Comparison of ENCODE assay signal across 15 mouse cellular contexts in the genomic region with DNA sequence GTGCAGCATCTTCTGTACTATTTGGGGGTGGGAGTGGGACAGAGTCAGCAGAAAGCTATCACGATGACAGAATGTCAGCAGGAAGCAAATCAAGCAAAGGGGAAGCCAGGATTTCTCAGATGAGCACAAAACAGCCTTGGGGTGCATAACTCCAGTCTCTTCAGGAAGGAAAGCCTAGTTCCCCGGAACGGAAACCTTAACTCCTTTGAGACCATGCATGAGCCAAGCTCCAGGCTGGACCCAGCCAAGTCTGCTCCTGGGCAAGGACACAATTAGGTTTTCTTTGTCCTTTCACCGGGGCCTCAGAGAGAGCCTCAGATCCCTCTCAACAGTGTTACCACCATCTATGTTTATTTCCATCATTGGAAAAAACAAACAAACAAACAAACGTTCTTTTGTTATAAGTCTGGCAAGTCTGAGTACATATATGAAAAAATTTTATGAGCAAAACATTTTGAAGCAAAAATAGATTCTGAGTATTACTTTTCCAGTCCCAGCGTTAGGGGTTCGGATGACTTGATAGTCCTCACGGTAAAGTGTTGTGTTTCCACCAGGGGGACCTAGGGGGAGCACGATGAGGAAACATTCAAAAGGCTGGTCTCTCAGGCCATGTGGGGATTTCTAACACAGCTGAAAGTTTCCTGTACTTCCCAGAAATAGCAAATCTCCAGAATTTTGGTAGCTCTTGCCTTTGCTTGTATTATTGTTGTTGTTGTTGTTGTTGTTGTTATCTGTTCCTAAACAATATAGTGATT. TPM values are rescaled to one million over a fixed set of nuclear protein-coding genes. Genes with fewer than 3 reads are reported as not detected.
A peak's percentile ranks its signal among the peaks of the same experiment; 100 is the strongest.
DNase-seq lines count a peak whose midpoint lies in the region; ATAC-seq and TF ChIP-seq lines count a peak whose summit lies in the region.
"Had no signal": no experiment of that assay in that cellular context is flagged by ENCODE, and none has a peak within 500 bp of the region (broad histone marks: within the 10 kb centered on the region; RNA-seq: fewer than 3 reads in every experiment).

No protein-coding gene starts in this region.

- no peaks in the 10 kb centered on the region for H3K79me2 ChIP-seq in CH12.LX (replicated peaks; ENCODE audit: control insufficient read depth, extremely low read depth, insufficient read depth, poor library complexity, severe bottlenecking)

- no peak overlapping the region for H3K9ac ChIP-seq in kidney, embryonic 16.5 days (replicated peaks; ENCODE audit: low read length)
- no peak overlapping the region for H3K9ac ChIP-seq in CH12.LX (ENCODE audit: insufficient read depth, low read depth)
- H3K9ac ChIP-seq: embryonic facial prominence, embryonic 15.5 days had no signal

- no peaks in the 10 kb centered on the region for H3K36me3 ChIP-seq in kidney, embryonic 16.5 days (ENCODE audit: insufficient read depth, low read length)
- H3K36me3 ChIP-seq in CH12.LX (replicated peaks in 1 of 2; ENCODE audit: control insufficient read depth in 1 of 2, insufficient read depth in 1 of 2, low read length in 1 of 2), result no peaks in the 10 kb centered on the region
- H3K36me3 ChIP-seq: embryonic facial prominence, embryonic 15.5 days had no signal

- no peaks in the 10 kb centered on the region for H3K4me1 ChIP-seq in kidney, embryonic 16.5 days (ENCODE audit: insufficient read depth, low read length)
- H3K4me1 ChIP-seq in CH12.LX (ENCODE audit: control insufficient read depth in 1 of 2, insufficient read depth in 2 of 2), result no peaks in the 10 kb centered on the region
- H3K4me1 ChIP-seq: embryonic facial prominence, embryonic 15.5 days had no signal

- H3K27ac ChIP-seq in kidney, embryonic 16.5 days (ENCODE audit: low read length), result no peak overlapping the region
- no peak overlapping the region for H3K27ac ChIP-seq in CH12.LX (ENCODE audit: insufficient read depth, low read depth)
- H3K27ac ChIP-seq: embryonic facial prominence, embryonic 15.5 days had no signal

- DNase-seq in cerebellum, postnatal 14 days, result peak; percentile 18 to 40
- no peak for DNase-seq in cerebellum, adult 8-10 months
- DNase-seq in kidney, adult 8-10 months, result peak; percentile 14 to 22
- DNase-seq in CH12.LX (ENCODE audit: extremely low read depth), result peak; percentile 15
- DNase-seq in heart, postnatal 10 days, result peak; percentile 48 to 60
- no peak for DNase-seq in right cerebral cortex, postnatal 14 days
- DNase-seq in layer of hippocampus, adult 8-10 months (ENCODE audit: low spot score in 2 of 2), result no peak
- DNase-seq: lung, postnatal 36 days; right cerebral cortex, postnatal 4 days; thymus, adult 2 months had no signal

- no peaks in the 10 kb centered on the region for H3K27me3 ChIP-seq in kidney, embryonic 16.5 days (ENCODE audit: insufficient read depth, low read length)
- H3K27me3 ChIP-seq in CH12.LX (replicated peaks), result no peaks in the 10 kb centered on the region
- H3K27me3 ChIP-seq: embryonic facial prominence, embryonic 15.5 days had no signal

- ATAC-seq in kidney, embryonic 16.5 days (ENCODE audit: low FRiP score, low TSS enrichment), result no peak
- ATAC-seq: CD4-positive, CD25-positive, alpha-beta regulatory T cell, adult 4 months had no signal

- peak; percentile 5; the same call in 1 of the 2 replicates for TF ChIP-seq RAD21 in CH12.LX (IDR thresholded peaks at IDR 0.05; ENCODE audit: low read depth, low read length)

- no peak for TF ChIP-seq EP300 in CH12.LX (IDR thresholded peaks at IDR 0.05; ENCODE audit: low read length)

- no peak overlapping the region for H3K4me3 ChIP-seq in kidney, embryonic 16.5 days (ENCODE audit: low read length)
- H3K4me3 ChIP-seq in CH12.LX (replicated peaks in 1 of 3; ENCODE audit: low read depth in 2 of 3, low read length in 2 of 3, poor library complexity in 1 of 3), result no peak overlapping the region
- H3K4me3 ChIP-seq: embryonic facial prominence, embryonic 15.5 days had no signal

- intact Hi-C loops in heart, postnatal 10 days (cut with DNase I), result no loop called here

- no peak overlapping the region for H3K4me2 ChIP-seq in kidney, embryonic 16.5 days (replicated peaks; ENCODE audit: low read depth, low read length)
- no peak overlapping the region for H3K4me2 ChIP-seq in CH12.LX (ENCODE audit: insufficient read depth, low read depth, poor library complexity, severe bottlenecking)
- H3K4me2 ChIP-seq: embryonic facial prominence, embryonic 15.5 days had no signal

- dilution Hi-C loops in CH12.LX (cut with MboI; ENCODE audit: extremely low pct_ligation_motif_present, extremely low pct_unique_long_range_greater_than_20kb, low sequenced_read_pairs), result no loop called here

- in situ Hi-C loops in CH12.LX (cut with MboI; ENCODE audit: low pct_ligation_motif_present, low pct_unique_long_range_greater_than_20kb, low sequenced_read_pairs), result no loop called here

- peak in 1 of 2 experiments; percentile 57; a peak in 2 of 4 replicates for TF ChIP-seq CTCF in CH12.LX (conservative IDR thresholded peaks at IDR 0.05 in 1 of 2, IDR thresholded peaks at IDR 0.05 in 1 of 2; ENCODE audit: low read depth in 2 of 2, low read length in 2 of 2)

- 45% methylated on average over 9 of the region's 9 CpGs for WGBS in kidney, embryonic 16.5 days

- H3K9me3 ChIP-seq in kidney, embryonic 16.5 days (ENCODE audit: low read length), result no peaks in the 10 kb centered on the region
- H3K9me3 ChIP-seq in CH12.LX (replicated peaks; ENCODE audit: low read length), result no peaks in the 10 kb centered on the region
- H3K9me3 ChIP-seq: embryonic facial prominence, embryonic 15.5 days had no signal

- TF ChIP-seq POLR2A in CH12.LX (IDR thresholded peaks at IDR 0.05; ENCODE audit: low read depth, low read length), result no peak

TF ChIP-seq in CH12.LX, 34 proteins besides CTCF, POLR2A, EP300 and RAD21:
- no peak for TF ChIP-seq MAX (IDR thresholded peaks at IDR 0.05; ENCODE audit: low read length)
- TF ChIP-seq MEF2A (IDR thresholded peaks at IDR 0.05; ENCODE audit: borderline replicate concordance, low read depth, low read length), result no peak
- TF ChIP-seq SMC3 (IDR thresholded peaks at IDR 0.05; ENCODE audit: low read depth, low read length), result peak; percentile 27

RNA-seq across cellular contexts. Expression of a gene that starts 31.2 kb away (rescaled TPM):
- not detected in 2 replicates for polyA plus RNA-seq in kidney, embryonic 16.5 days (2015; fragmentation: Nextera tagmentation; extraction: Ambion mirVana)
- total RNA-seq in CH12.LX (2012; rRNA removed) (not detected in 2 replicates), CH12.LX (2014; rRNA removed) (not detected in 2 replicates)
- not detected in 2 replicates for polyA plus RNA-seq in CH12.LX (2012; ENCODE audit: insufficient read length, low read depth)
- total RNA-seq in heart, postnatal 10 days (2021), result not detected
- total RNA-seq in layer of hippocampus, adult 8-10 months (2022), result not detected
- total RNA-seq: layer of hippocampus, postnatal 14 days had no signal
- polyA plus RNA-seq: CD4-positive, CD25-positive, alpha-beta regulatory T cell, adult 4 months; embryonic facial prominence, embryonic 15.5 days; neural tube, embryonic 11.5 days had no signal

Comparison
In these comparisons a context has a peak if more than half of its experiments do, and no peak if none do; other contexts are left out.
1. DNase-seq: peak in cerebellum, postnatal 14 days (2 of 2), kidney, adult 8-10 months (2 of 2), CH12.LX (single experiment) and heart, postnatal 10 days (2 of 2); none in cerebellum, adult 8-10 months (single experiment), right cerebral cortex, postnatal 14 days (single experiment) and layer of hippocampus, adult 8-10 months (0 of 2).